Comparison of ENCODE assay signal across 16 mouse cellular contexts in genomic region chr7:80911053-80911452, GRCm38 (mm10). TPM values are rescaled to one million over a fixed set of nuclear protein-coding genes. Genes with fewer than 3 reads are reported as not detected.
A peak's percentile ranks its signal among the peaks of the same experiment; 100 is the strongest.
DNase-seq lines count a peak whose midpoint lies in the region; ATAC-seq and TF ChIP-seq lines count a peak whose summit lies in the region.
"Had no signal": no experiment of that assay in that cellular context is flagged by ENCODE, and none has a peak within 500 bp of the region (broad histone marks: within the 10 kb centered on the region; RNA-seq: fewer than 3 reads in every experiment).

No protein-coding gene starts in this region.

- TF ChIP-seq CTCF in kidney, adult 2 months (conservative IDR thresholded peaks at IDR 0.05; ENCODE audit: insufficient read depth, insufficient read length, low read depth, low read length): no peak

- no peaks in the 10 kb centered on the region for H3K27me3 ChIP-seq in kidney, adult 2 months (replicated peaks; ENCODE audit: control insufficient read depth, insufficient read depth, low read length)
- H3K27me3 ChIP-seq: heart, embryonic 13.5 days; liver, embryonic 15.5 days had no signal

- no peak overlapping the region for H3K27ac ChIP-seq in kidney, adult 2 months (ENCODE audit: insufficient read depth, low read depth, low read length)
- H3K27ac ChIP-seq: heart, embryonic 13.5 days; hindbrain, embryonic 14.5 days; liver, embryonic 15.5 days; macrophage had no signal

- no peaks in the 10 kb centered on the region for H3K4me1 ChIP-seq in kidney, adult 2 months (ENCODE audit: control insufficient read depth, insufficient read depth, low read length)
- H3K4me1 ChIP-seq: heart, embryonic 13.5 days; liver, embryonic 15.5 days had no signal

- TF ChIP-seq POLR2A in kidney, adult 2 months (IDR thresholded peaks at IDR 0.05; ENCODE audit: low read depth, low read length): no peak

- ATAC-seq in megakaryocyte-erythroid progenitor cell, adult 5-6 weeks (replicated peaks; ENCODE audit: low FRiP score, low TSS enrichment, poor library complexity, severe bottlenecking): peak; percentile 62; the same call in 1 of the 2 replicates
- ATAC-seq: forebrain, embryonic 16.5 days had no signal

- peaks cover 2% of the 10 kb centered on the region; the same call in 1 of the 2 replicates for H3K36me3 ChIP-seq in kidney, adult 2 months (ENCODE audit: control insufficient read depth, insufficient read depth, low read length)

- H3K4me3 ChIP-seq in kidney, adult 2 months (ENCODE audit: insufficient read depth, low read depth, low read length): no peak overlapping the region
- H3K4me3 ChIP-seq: heart, embryonic 13.5 days; liver, embryonic 15.5 days had no signal

- 69% methylated on average over 7 of the region's 7 CpGs for WGBS in kidney, adult 2 months

- DNase-seq in kidney, adult 2 months: peak; percentile 37
- no peak for DNase-seq in kidney, adult 18-20 months
- DNase-seq in ES-CJ7 (ENCODE audit: low read depth, low spot score): peak; percentile 90
- DNase-seq in induced T-regulatory cell, adult 2 months (ENCODE audit: low read depth): peak; percentile 67
- DNase-seq in cerebellum, adult 11-12 months: no peak
- no peak for DNase-seq in spleen, postnatal 36 days (ENCODE audit: low spot score in 2 of 2)
- DNase-seq in layer of hippocampus, adult 11-12 months (ENCODE audit: low spot score): no peak
- DNase-seq: cerebellum, adult 9-10 months; gastrocnemius, postnatal 36 days; thymus, adult 18-20 months had no signal

RNA-seq across cellular contexts. Expression of gene Nmb, which starts 6.2 kb away (rescaled TPM):
- polyA plus RNA-seq in kidney, adult 2 months (2012; rRNA removed): 4.6 and 5.0 TPM in 2 replicates
- 3.6 TPM in 1 of 2 replicates, not detected in the other for total RNA-seq in megakaryocyte-erythroid progenitor cell, adult 5-6 weeks (2014; fragmentation: Nextera tagmentation)
- total RNA-seq in megakaryocyte-erythroid progenitor cell, adult 5-6 weeks (2017): not detected in 2 replicates
- polyA plus RNA-seq: macrophage had no signal

RNA-seq across cellular contexts. Expression of gene Wdr73, which starts 10.0 kb away (rescaled TPM):
- 15.4 and 16.1 TPM in 2 replicates for polyA plus RNA-seq in kidney, adult 2 months (2012; rRNA removed)
- total RNA-seq in megakaryocyte-erythroid progenitor cell, adult 5-6 weeks (2014; fragmentation: Nextera tagmentation): 28.3 and 41.5 TPM in 2 replicates
- 28.8 and 53.1 TPM in 2 replicates for total RNA-seq in megakaryocyte-erythroid progenitor cell, adult 5-6 weeks (2017)

RNA-seq across cellular contexts. Expression of gene Sec11a, which starts 36.5 kb away (rescaled TPM):
- 64.0 and 93.1 TPM in 2 replicates for polyA plus RNA-seq in kidney, adult 2 months (2012; rRNA removed)
- total RNA-seq in megakaryocyte-erythroid progenitor cell, adult 5-6 weeks (2014; fragmentation: Nextera tagmentation): 109 and 150 TPM in 2 replicates
- total RNA-seq in megakaryocyte-erythroid progenitor cell, adult 5-6 weeks (2017): 393 and 493 TPM in 2 replicates

RNA-seq across cellular contexts. Expression of gene Zscan2, which starts 50.3 kb away (rescaled TPM):
- 5.2 and 5.4 TPM in 2 replicates for polyA plus RNA-seq in kidney, adult 2 months (2012; rRNA removed)
- 5.0 and 5.4 TPM in 2 replicates for total RNA-seq in megakaryocyte-erythroid progenitor cell, adult 5-6 weeks (2014; fragmentation: Nextera tagmentation)
- 2.3 and 12.5 TPM in 2 replicates for total RNA-seq in megakaryocyte-erythroid progenitor cell, adult 5-6 weeks (2017)

Comparison
In these comparisons a context has a peak if more than half of its experiments do, and no peak if none do; other contexts are left out.
1. DNase-seq: peak in kidney, adult 2 months (single experiment), ES-CJ7 (single experiment) and induced T-regulatory cell, adult 2 months (single experiment); none in kidney, adult 18-20 months (single experiment), cerebellum, adult 11-12 months (single experiment), spleen, postnatal 36 days (0 of 2) and layer of hippocampus, adult 11-12 months (single experiment).